Mouse (Mus musculus): ENCODE measurements around the gene Runx1.

Gene Runx1

GRCm38 (mm10) chr16:92644718-92645422 is 181.1 kb downstream of the Runx1 start:
- no peak for DNase-seq

GRCm38 (mm10) chr16:92644315-92644714 is 181.6 kb downstream of the Runx1 start:
- DNase-seq, result no peak

- DNase-seq, result no peak
Measured at GRCm38 (mm10) chr16:92642283-92642682, 183.7 kb downstream of the Runx1 start.

GRCm38 (mm10) chr16:92641053-92641452 is 184.9 kb downstream of the Runx1 start:
- no peak for DNase-seq

GRCm38 (mm10) chr16:92639093-92639492 is 186.9 kb downstream of the Runx1 start:
- no peak for DNase-seq

GRCm38 (mm10) chr16:92637033-92637432 is 188.9 kb downstream of the Runx1 start:
- DNase-seq, result no peak

- no peak for DNase-seq
Measured at GRCm38 (mm10) chr16:92632115-92632763, 193.7 kb downstream of the Runx1 start.

GRCm38 (mm10) chr16:92631637-92632036 is 194.3 kb downstream of the Runx1 start:
- DNase-seq, result no peak

- DNase-seq, result no peak
Measured at GRCm38 (mm10) chr16:92630950-92631349, 195.0 kb downstream of the Runx1 start.

- no peak for DNase-seq
Measured at GRCm38 (mm10) chr16:92629829-92630228, 196.1 kb downstream of the Runx1 start.

- DNase-seq, result no peak
Measured at GRCm38 (mm10) chr16:92627262-92627661, 198.7 kb downstream of the Runx1 start.

- DNase-seq, result no peak
Measured at GRCm38 (mm10) chr16:92623953-92624352, 202.0 kb downstream of the Runx1 start.

GRCm38 (mm10) chr16:92621859-92622258 is 204.1 kb downstream of the Runx1 start:
- no peak for DNase-seq

- no peak for DNase-seq
Measured at GRCm38 (mm10) chr16:92620841-92621518, 205.0 kb downstream of the Runx1 start.

- DNase-seq, result no peak
Measured at GRCm38 (mm10) chr16:92616839-92617238, 209.1 kb downstream of the Runx1 start.

GRCm38 (mm10) chr16:92615234-92615799 is 210.6 kb downstream of the Runx1 start:
- DNase-seq, result no peak

- peak; percentile 18 for DNase-seq
Measured at GRCm38 (mm10) chr16:92612546-92612945, 213.4 kb downstream of the Runx1 start.

GRCm38 (mm10) chr16:92611641-92612149 is 214.3 kb downstream of the Runx1 start:
- peak; percentile 86 for DNase-seq

GRCm38 (mm10) chr16:92610464-92610863 is 215.5 kb downstream of the Runx1 start:
- DNase-seq, result peak; percentile 10

GRCm38 (mm10) chr16:92609717-92610077 is 216.3 kb downstream of the Runx1 start:
- no peak for DNase-seq

- no peak for DNase-seq
Measured at GRCm38 (mm10) chr16:92609006-92609716, 216.8 kb downstream of the Runx1 start.

- no peak for DNase-seq
Measured at GRCm38 (mm10) chr16:92608180-92608960, 217.6 kb downstream of the Runx1 start.

Data from cerebellum, adult 9-11 months (tissue).